Mouse (Mus musculus) cortical plate, adult 2 months (tissue): Measurements from ENCODE around the gene Stx1b.

Experiments
- CTCF ChIP-seq: fragments of 200-500 bp; IDR thresholded peaks from 2 replicates; pipeline ENCODE4 v1.5.1; 2011; ENCODE audit warnings: mild to moderate bottlenecking, control low read depth, low read length; ENCODE audit not compliant: insufficient read depth; ENCODE audit errors: extremely low read depth
- POLR2A ChIP-seq: fragments of 200-500 bp; IDR thresholded peaks from 2 replicates; pipeline ENCODE4 v1.6.1; 2011; ENCODE audit warnings: mild to moderate bottlenecking, low read length, control low read depth; ENCODE audit not compliant: insufficient read depth; ENCODE audit errors: extremely low read depth

GRCm38 (mm10) chr7:127797076-127797845 lies 27.1 kb downstream of the Stx1b start:
- TF ChIP-seq POLR2A: no peak
- no peak for TF ChIP-seq CTCF
